Mouse (Mus musculus) G1E (cell line): ENCODE results near the gene Kcnmb2.

Experiments
- CTCF ChIP-seq: IDR thresholded peaks from 2 replicates; pipeline ENCODE4 v1.5.1; 2012; ENCODE audit warnings: low read depth, low read length, inconsistent platforms, mixed read lengths
- GATA1 ChIP-seq: IDR thresholded peaks from 2 replicates; pipeline ENCODE4 v1.6.1; 2012; ENCODE audit warnings: borderline replicate concordance, low read length, inconsistent platforms, mixed read lengths
- GATA2 ChIP-seq: IDR thresholded peaks from 2 replicates; pipeline ENCODE4 v1.6.1; 2012; ENCODE audit warnings: low read depth, low read length, inconsistent platforms, borderline replicate concordance

DNA sequence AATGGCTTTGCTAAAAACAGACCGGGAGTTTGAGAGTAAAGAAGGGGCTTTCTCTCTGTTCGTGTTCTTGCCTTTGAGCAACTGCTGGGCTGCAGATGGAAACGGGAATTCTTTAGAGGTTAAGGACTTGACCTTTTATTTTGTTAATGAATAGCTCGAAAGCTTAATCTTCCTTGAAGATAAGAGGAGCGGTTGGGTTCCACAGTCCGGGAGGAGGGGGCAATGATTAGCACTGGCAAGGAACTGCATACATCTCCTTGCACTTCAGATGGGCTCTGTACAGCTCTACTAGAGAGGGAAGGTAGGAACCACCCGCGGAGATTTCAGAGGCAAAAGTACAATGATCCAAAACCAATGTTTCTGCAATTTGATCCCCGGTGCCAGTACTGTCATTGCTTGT is 1.2 kb downstream of the Kcnmb2 start:
- TF ChIP-seq CTCF (no peak), GATA2 (no peak), GATA1 (no peak)
